Mouse (Mus musculus): ENCODE measurements around the gene Atp1a3.

Gene Atp1a3

DNA sequence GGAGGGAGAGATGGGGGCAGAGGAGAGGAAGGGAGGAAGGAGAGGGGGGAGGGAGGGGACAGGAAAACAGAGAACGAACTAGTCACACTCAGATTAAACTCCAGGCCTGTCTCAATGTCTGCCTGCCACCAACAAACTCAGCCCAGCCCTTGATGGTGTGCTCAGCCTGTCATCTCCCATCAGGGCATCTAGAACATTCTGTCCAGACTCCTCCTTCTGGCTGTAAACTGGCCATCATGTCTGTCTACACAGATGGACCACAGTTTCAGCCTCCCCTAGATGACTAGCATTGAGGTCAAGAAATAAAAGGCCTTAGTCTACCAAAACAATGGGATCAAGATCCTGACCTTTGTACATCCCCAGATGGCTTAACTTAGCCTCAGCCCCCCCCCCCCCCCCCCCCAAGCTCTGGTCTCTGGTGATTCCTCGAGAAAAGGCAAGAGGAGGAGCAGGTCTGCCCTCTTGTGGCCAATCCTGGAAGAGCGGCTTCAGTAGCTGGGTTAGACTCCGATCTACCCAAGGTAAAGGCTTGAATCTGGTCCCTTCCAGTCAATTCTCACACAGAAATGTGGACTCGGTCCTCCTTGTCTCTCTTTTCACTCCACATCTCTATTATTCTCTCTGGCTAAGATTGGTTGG lies 40.7 kb downstream of the Atp1a3 start:
- peak; percentile 84 for DNase-seq (ENCODE audit: low read depth, low spot score)

- DNase-seq (ENCODE audit: low read depth, low spot score): no peak
Observed at GRCm38 (mm10) chr7:24964288-24964687, 41.5 kb downstream of the Atp1a3 start.

- no peak for DNase-seq (ENCODE audit: low read depth, low spot score)
Observed at GRCm38 (mm10) chr7:24955226-24955625, 50.5 kb downstream of the Atp1a3 start.

- no peak for DNase-seq (ENCODE audit: low read depth, low spot score)
Observed at GRCm38 (mm10) chr7:24954450-24954849, 51.3 kb downstream of the Atp1a3 start.

GRCm38 (mm10) chr7:24953966-24954365 lies 51.8 kb downstream of the Atp1a3 start:
- DNase-seq (ENCODE audit: low read depth, low spot score): no peak

GRCm38 (mm10) chr7:24949958-24950623 lies 55.7 kb downstream of the Atp1a3 start:
- peak; percentile 91 for DNase-seq (ENCODE audit: low read depth, low spot score)

DNA sequence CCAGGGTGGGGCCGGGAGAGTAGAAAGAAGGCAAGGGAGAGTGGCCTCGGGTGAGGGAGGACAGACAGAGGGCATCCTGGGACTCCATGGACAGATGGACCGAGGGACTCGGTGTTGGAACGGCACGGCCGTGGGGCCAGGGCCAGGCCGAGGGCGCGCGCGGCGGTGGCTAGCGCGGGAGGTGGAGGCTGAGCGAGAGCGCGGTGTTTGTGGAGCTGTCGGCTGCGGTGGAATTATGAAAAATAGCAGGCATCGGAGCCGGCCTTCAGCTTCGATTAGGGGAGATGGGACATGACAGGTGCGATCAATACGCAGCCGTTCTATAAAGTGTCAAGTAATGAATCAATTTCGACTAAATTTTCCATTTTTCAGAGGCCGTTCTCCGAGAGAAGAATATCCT lies 57.0 kb downstream of the Atp1a3 start:
- DNase-seq (ENCODE audit: low read depth, low spot score): no peak

- DNase-seq (ENCODE audit: low read depth, low spot score): no peak
Observed at GRCm38 (mm10) chr7:24947316-24948048, 58.3 kb downstream of the Atp1a3 start.

GRCm38 (mm10) chr7:24944257-24944950 lies 61.4 kb downstream of the Atp1a3 start, which contains the start of gene Gm4881:
Gene Gm4881 (minus strand): TSS chr7:24944494.
- DNase-seq (ENCODE audit: low read depth, low spot score): no peak

DNA sequence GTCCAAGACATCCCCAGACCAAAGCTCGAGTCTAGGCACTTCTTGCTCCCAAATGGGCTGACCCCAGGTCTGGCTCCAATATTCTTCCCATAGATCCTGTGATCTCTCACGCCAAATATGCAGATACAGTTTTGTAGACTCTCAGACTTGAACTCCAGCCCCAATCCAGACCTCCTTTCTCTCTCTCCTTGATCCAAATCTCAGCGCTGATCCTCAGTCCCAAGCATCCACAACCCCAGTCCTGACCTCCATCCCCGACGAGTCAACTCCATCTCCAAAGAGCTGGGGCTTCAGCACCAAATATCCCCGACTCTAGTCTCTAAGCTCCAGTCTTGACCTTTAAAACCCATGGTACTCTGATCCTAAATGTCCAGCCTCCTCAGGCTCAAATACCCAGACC lies 62.1 kb downstream of the Atp1a3 start:
- no peak for DNase-seq (ENCODE audit: low read depth, low spot score)

GRCm38 (mm10) chr7:24931651-24932050 lies 74.1 kb downstream of the Atp1a3 start:
- DNase-seq (ENCODE audit: low read depth, low spot score): no peak

DNA sequence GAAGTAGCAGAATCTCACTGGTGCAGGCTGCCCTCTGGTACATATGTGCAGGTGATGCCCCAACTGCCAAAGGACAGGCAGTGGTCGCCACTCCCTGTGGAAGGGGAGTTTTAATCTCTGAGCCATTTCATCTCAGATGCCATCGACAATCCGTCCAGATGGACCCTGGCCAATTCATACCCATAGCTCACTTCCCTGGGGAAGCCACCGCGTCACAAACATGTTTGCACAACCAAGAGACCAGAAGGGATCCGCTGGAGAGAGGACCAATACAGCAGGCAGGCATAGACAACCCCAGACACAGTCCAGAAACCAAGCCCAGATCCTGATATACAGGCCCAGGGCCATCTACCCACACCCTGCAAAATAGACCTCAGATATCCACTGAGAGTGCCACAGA lies 75.3 kb downstream of the Atp1a3 start:
- DNase-seq (ENCODE audit: low read depth, low spot score): no peak
